Mouse (Mus musculus) heart, postnatal 25 days (tissue): ENCODE results near the gene Cog5. TPM values are rescaled to one million over a fixed set of nuclear protein-coding genes. Genes with fewer than 3 reads are reported as not detected.

Experiments used
- DNase-seq: peaks from one replicate; pipeline ENCODE4 v3.0.0; 2022; ENCODE audit warnings: low spot score
- intact Hi-C: fragments of 180-260 bp; cut with DNase I; formaldehyde crosslinking; loops from one replicate; pipeline ENCODE4 v1.15.1; 2025
- total RNA-seq, 2 experiments: library from RNA; stranded (reverse); gene quantifications; 2 replicates each; pipeline ENCODE4 v1.2.3; 2021

Cog5 gene
- total RNA-seq, 2 experiments from 2014 or later, result 49.6 to 53.9 TPM

DNA sequence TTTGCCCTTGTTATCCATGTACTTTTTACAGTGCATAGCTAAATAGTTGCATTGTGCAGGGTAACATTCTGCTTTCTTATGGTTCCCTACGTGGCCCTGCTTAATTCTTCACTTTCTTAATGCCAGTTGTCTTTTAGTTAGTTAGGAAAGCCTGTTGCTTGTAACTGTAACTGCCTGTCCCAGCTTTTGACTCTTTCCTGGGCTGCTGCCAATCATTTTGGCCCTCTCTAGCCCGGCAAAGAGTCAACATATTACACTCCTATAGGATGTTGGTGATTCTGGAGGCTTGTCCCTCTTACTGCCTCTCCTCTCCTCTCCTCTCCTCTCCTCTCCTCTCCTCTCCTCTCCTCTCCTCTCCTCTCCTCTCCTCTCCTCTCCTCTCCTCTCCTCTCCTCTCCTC, 51.5 kb downstream of the Cog5 start:
- intact Hi-C loops, result no loop called here
- no peak for DNase-seq

DNA sequence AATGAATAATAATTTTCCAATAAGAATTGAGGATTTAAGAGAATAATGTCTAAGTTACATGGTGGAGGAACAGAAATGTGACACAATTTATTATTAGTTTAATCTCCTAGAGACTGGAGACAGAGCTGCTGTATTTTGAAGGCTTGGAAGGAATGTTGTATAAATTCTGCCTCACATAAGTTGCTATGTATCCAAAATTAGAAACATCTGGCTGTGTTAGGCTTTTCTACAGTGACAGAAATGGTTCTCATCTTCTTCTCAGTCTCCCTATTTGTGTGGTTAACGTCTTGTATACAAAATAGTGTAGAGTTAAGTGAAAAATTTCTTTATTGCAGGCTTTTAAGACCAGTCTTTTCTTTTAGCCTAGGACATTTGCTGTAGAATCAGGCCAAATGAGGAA, 52.9 kb downstream of the Cog5 start:
- intact Hi-C loops, result no loop called here
- no peak for DNase-seq

DNA sequence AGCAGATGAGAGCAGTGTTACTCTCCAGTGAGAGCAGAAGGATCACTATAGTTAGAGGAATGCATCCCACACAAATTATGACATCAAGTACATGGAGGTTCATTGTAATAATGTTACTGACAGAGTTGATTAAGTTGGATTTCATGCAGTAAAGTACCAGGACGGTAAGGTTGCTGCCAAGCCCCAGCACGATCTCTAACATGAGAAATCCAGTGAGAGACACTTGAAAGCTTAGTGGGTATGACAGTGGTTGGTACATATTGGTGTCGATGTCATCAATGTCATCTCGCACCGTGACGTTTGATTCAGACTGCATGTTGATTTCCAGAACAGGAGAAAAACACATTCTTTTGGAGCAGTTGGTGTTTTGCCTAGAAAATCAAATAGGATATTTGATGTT, 55.0 kb downstream of the Cog5 start:
- DNase-seq, result no peak
- intact Hi-C loops, result no loop called here

DNA sequence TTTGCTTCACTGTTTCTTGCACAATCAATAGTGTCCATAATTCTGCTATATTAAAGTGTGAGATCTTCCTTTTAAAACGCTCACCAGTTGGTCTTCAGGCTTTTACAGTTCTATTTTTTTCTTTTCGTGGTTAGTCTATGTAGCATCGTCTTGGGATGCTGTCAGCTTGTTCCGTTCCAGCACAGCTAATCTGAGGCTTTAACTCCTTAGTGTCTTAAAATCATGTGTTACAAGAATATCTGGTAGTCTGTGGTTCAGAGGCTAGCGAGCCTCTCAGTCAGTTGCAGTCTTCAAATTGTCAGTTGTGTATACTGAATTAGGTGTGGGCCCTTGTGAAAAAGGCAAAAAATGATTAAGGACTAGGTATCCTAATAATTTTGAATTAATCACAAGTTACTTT, 57.6 kb downstream of the Cog5 start:
- DNase-seq, result no peak
- intact Hi-C loops, result no loop called here

DNA sequence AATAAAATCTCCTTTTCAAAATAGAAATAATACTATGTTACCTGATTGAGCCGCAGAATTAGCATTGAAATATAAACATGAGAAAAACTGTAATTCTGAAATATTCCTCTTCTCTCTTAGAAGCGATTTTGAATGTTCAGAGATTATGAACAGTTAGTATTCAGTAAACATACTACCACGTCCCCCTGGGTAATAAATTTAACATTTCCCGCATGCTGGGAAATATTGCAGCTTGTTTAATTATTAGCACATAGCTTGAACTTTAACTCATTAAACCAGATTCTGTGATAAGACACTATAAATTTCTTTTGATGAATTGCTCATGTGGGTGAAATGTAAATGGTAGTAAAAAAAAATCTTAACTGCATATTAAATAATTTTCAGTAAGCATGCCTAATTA, 58.1 kb downstream of the Cog5 start:
- no peak for DNase-seq
- intact Hi-C loops, result no loop called here

DNA sequence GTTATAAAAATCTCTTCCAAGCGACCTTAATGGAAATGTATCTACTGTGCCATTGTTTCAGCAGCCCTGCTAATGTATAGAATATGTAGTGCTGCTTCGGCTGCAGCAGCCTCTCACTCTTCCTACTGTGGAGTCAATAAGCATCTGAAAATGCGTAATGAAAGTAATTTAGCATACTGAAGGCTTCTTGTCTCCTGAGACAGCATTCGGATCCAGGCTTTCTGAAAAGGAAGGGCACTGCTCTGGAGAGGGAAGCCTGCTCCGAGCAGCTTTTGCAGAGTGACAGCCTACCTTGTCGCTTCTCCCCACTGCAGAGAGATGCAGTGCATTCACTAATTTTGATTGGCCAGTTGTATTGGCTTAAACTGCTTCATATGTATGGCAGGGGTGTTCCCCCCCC, 58.9 kb downstream of the Cog5 start, which contains the start of gene Gpr22:
Gene Gpr22 (minus strand): TSS at position 348 of the 400 bp plus-strand sequence.
- no peak for DNase-seq
- intact Hi-C loops, result no loop called here

DNA sequence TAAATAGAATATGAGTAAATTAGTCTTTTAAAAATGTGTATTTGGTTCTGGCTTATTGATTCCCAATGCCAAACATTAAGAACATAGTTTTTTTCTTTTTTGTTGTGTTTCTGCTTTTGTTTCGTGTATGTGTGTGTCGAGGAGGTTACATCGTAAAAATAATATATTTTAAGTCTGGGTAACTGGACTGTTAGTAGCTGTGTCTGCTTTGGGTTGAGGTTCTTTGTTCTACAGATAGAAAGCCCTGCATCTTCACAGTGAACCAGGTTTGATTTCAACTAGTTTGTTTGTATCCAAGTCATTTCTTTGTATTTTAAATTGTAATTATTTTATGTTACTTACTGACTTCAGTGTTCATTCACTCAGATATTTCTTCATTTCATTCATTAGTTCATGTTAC, 59.4 kb downstream of the Cog5 start:
- DNase-seq, result no peak
- intact Hi-C loops, result no loop called here

DNA sequence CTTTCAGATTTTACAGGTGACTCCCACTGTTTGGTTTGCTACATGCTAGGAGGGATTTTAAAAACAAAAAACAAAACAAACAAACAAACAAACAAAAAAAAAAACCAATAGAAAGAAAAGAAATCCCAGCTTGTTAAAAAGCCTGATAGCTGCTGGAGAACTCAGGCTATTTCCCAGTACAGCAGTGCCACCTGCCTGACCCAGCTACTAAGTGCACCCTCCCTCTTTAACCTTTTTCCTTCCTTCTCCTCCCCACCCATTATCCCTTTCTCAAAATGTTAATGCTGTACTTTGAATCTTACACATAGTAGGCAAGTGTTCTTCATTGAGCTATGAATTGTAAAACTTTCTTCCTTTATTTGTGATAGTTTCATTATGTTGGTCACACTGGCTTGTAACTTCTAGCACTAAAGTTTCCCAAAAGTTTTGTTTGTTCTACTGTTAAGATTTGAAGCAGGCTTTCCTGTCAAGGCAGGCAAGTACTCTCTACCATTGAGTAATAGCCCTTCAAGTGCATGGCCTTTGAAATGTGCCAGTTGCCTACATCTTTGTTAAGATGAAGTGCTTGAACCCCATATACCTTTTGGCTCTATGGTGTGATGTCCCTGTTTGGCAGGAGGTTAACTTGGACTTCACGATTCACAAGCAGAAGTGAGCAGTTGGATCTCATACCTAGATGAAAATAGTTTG, 65.1 kb downstream of the Cog5 start:
- no peak for DNase-seq
- intact Hi-C loops, result loop anchor here (1.0 to 10.0 kb wide), 2 partner anchors 211 to 345 kb away; no protein-coding TSS in a partner anchor

DNA sequence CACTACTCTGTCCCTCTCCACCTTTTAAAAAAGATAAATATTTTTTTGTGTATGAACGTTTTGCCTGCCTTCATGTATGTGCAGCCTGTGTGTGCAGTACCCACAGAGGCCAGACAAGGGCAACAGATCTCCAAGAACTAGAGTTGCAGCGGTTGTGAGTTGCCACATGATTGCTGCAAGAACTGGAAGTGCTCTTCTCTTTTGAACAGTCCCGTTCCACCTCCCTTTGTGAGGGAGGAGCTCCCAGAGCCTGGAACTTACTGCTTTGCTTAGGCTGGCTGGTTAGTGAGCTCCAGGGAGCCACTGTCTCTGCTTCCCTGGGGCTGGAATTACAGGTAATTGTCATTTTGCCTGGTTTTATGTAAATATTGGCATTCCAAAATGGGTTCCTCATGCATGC, 69.9 kb downstream of the Cog5 start:
- intact Hi-C loops, result loop anchor here (10.0 kb wide), 1 partner anchor 350 kb away; no protein-coding TSS in a partner anchor
- no peak for DNase-seq

DNA sequence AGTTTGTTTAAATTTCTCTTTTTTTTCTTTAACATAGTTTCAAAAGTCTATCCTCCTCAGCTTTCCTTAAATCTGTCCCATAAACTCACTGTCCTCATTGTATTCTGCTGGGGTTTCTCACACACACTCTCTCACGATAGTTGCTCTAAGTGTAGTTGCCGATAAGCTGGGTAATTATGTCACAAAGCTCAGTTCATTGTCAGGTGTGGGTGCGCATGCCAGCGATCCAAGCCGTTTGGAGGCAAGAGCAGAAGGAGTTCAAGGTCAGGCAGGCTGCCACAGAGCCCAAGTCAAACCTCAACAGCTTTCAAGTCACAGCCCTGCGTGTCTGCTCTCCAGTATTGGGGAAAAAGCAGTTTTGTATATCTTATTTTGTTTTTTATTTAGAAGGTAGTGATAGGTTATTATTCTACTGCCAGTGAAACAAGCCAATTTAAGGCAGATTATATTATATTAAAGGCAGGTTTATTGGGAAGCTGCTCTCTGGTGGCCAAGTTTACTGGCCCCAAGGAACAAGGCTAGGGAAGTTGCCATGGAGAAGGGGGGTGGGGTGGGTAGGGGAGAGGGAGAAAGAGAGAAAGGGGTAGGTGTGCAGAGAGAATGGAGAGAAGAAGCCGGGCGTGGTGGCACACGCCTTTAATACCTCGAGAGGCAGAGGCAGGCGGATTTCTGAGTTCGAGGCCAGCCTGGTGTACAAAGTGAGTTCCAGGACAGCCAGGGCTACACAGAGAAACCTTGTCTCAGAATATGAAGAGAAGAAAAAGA, 71.0 kb downstream of the Cog5 start:
- DNase-seq, result no peak
- intact Hi-C loops, result loop anchor here (5.0 to 10.0 kb wide), 2 partner anchors 202 to 351 kb away; no protein-coding TSS in a partner anchor

DNA sequence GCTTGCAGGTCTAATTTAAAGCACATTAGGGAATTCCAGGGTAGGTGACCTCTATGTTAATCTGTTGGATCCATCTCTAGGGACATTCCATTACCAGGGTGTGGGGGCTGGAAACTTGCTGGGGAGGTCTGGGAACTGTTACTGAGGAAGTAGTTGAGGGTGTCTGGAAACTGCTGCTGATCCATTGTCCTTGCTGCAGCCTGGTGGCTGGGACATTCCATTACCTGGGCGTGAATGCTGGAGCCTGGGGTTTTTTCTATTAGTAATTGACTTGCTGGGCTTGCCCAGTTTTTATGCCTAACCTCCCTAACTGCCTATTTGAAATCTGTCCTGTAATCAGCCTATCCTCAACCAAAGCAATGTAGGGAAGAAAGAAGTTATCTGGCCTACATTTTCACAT, 72.0 kb downstream of the Cog5 start:
- intact Hi-C loops, result loop anchor here (5.0 to 10.0 kb wide), 2 partner anchors 201 to 352 kb away; no protein-coding TSS in a partner anchor

DNA sequence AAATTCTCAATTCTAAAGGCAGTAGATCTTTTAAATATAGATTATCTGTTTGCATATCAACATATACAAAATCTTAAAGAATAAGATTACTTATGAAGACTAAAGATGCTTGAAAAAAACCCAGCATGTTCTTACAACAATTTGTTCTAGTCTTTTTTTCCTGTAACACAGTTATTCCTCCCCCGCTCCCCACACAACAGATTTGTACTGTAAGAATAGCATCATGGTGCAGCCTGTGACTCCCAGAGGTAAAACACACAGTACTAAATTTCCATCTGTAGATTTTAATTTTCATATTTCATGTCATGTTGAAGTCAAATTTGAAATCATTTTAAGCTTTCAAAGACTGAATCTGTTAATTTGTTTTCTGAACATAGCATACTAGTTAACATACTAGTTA, 75.5 kb downstream of the Cog5 start:
- no peak for DNase-seq
- intact Hi-C loops, result no loop called here

More for the DNA sequence above, 72.0 kb downstream of the Cog5 start:
- no peak for DNase-seq

DNA sequence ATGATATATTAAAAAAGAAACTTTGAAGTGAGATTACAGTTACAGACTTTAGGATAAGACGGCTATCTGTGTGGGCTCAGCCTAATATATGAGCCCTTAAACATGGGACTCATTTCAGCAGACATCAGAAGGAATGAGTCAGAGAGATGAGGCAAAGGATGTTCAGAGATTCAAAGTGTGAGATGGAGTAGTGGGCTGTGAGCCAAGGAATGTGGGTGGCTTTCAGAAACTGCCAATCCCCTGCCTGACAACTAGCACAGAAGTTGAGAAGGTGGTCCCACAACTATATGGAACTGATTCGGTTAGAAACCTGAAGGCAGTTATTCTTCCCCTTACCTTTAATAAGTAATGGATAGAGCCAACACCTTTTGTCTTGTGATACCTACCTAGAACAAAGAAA, 79.9 kb downstream of the Cog5 start:
- DNase-seq, result no peak
- intact Hi-C loops, result no loop called here

DNA sequence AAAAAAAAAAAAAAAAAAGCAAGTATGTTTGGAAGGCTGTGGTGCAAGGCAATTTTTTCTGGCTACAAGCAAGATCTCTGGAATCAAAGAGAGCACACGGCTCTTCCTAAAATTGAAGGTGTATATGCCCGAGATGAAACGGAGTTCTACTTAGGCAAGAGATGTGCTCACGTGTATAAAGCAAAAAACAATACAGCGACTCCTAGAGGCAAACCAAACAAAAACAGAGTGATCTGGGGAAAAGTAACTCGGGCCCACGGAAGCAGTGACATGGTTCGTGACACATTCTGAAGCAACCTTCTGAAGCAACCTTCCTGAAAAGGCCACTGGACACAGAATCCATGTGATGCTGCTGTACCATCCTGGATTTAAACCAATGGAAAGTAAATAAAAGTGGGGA, 92.6 kb downstream of the Cog5 start:
- intact Hi-C loops, result no loop called here
- DNase-seq, result no peak

DNA sequence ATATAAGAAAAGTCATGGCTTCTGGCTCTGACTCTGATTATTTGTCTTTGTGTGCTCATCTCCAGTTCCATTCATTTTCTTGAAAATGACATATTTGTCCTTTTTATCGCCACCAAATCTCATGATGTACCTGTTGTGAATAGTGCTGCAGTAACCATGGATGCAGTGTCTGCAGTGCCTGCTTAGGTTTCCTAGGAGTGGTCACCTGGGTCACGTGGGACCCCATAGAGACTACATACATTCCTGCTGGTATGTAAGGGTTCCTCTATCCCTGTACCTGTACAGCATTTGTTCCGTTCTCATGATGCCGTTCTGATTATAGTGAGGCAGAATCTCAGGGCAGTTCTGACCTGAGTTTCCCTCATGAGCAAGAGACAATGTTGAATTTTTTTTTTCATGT, 95.2 kb downstream of the Cog5 start:
- intact Hi-C loops, result no loop called here
- no peak for DNase-seq

DNA sequence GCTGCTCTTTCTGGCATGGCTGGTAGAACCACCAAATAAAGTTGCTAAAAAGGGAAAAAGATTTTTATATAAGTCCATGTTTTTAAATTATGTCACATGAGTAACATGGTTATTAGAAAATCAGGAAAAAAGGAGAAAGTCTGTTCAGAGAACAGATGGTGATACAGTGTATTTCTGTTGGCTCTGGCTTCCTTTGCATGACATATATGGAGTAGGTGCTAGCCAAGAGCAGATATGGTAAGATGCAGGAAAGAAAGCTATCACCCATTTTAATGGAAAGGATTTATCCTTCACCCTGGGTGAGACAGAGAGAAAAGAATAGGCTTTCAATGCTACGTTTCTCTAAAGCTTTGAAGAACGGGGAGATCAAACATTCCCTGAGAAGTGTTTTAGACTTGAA, 99.8 kb downstream of the Cog5 start:
- intact Hi-C loops, result no loop called here
- DNase-seq, result no peak

DNA sequence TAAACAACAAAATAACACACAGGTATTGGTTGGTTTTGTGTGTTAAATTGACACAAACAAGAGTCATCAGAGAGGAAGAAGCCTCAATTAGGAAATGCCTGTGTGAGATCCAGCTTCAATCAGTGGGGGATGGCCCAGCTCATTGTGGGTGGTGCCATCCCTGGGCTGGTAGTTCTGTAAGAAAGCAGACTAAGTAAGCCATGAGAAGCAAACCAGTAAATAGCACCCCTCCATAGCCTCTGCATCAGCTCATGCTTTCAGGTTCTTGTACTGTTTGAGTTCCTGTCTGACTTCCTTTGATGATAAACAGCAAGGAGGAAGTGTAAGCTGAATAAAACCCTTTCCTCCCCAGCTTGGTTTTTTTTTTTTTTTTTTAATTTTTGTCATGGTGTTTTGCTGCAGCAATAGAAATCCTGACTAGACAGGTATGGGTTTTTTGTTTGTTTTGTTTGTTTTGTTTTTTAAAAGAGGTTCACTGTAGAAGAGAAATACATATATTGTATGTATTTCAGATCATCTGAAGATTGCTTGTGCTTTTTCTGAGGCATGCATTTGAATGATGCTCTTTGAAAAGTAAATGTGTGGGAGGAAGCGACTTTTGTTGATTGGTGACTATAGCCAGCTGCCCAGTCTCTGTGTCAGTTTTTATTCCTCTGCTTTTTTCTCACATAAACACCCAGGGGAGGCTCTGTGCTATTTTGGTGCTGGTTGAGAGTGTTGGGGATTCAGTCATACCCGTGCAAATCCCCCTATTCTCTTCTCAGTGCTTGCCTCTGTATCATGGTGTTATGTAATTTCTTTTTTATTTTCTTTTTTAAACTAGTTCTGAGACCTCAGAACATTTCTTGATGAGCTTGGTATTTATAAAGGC, 101.5 kb downstream of the Cog5 start:
- intact Hi-C loops, result no loop called here
- no peak for DNase-seq

DNA sequence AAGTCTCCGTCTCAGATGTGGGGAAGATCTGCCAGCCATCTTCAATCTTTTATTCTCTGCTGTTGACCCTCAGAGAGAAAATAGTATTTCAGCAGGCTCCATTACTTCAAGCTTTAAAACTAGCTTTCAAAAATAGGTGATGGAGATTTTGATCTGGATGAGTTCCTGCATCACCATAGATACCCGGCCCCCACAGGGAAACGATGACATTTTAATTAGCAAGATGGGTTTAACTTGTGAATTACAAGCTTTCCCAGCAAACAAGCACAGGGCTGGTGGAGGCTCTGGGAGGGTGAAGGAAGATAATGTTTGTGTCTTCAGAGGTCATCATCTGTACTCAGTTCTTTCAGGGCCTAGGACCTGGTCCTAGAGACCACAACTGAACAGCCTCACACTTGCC, 118.9 kb downstream of the Cog5 start:
- intact Hi-C loops, result no loop called here
- no peak for DNase-seq

DNA sequence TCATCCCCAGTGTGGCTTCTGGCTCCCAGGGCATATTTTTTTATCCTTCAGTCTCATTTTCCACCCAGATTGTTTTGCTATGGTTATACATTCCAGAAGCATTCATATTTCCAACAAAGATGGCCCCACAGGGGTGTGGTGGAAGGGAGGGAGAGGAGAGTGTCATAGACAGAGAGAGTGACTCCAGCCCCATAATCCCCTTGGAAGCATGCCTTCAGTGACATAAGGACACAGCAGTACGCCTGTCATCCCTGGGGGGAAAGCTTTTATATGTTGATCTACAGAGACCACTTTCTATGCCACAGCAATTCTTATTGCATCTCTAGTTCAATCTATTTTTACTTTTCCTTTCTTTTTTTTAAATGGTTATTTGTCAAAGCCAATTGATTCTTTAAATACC, 129.6 kb downstream of the Cog5 start:
- DNase-seq, result no peak
- intact Hi-C loops, result no loop called here

DNA sequence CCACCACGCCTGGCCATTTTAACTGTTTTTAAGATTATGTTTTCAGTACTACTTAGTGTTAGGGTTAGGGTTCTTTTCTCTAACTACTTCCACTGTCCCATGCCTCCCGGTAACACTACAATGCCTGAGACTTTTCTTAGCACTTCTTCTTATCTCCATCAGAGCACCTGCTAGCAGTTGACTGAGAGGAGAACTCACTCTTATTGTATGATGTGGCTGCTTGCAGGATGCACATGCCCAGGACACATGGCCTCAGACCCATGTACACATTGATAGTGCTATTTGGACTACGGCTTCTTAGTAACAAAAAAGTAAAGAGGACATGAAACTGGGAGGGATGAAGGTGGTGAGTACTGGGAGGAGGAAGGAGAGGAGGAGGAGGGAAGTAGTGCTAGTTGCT, 133.9 kb downstream of the Cog5 start:
- intact Hi-C loops, result no loop called here

More for the DNA sequence above, 133.9 kb downstream of the Cog5 start:
- DNase-seq, result no peak
